Mouse (Mus musculus): ENCODE results near the gene Card10. TPM values are rescaled to one million over a fixed set of nuclear protein-coding genes. Genes with fewer than 3 reads are reported as not detected.
A peak's percentile ranks its signal among the peaks of the same experiment; 100 is the strongest.

The Card10 gene
- polyA plus RNA-seq, 1 experiment from 2014 or later: 2.5 TPM

DNA sequence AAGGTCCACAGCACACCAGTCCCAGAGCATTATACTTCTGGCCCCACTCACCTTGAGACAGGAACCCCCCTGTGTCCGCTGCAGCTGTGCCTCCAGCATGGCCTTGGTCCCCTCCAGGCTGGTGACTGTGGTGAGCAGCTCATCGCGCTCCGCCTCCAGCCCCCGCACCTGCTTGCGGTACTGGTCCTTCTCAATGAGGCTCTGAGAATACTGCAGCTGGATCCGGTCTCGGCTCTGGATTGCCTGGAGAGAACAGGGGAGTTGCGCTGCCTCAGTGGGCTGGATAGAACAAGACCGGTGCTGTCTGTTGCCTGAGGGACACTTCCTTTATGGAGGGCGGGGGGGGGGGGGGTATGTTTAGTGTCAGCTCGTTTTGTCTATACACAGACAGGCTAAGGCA is 11.9 kb downstream of the Card10 start:
- Histone ChIP-seq H3K4me2 (replicated peaks) (no peak overlapping the region), H3K9ac (no peak overlapping the region), H3K4me1 (replicated peaks; ENCODE audit: control insufficient read depth, insufficient read depth, low read length) (0 out of 2 replicates have a peak, but pooled peaks cover 6% of the 10 kb centered on the region), H3K27ac (no peak overlapping the region), H3K4me3 (replicated peaks; ENCODE audit: low read length) (no peak overlapping the region), H3K27me3 (ENCODE audit: control insufficient read depth, insufficient read depth, low read length) (no peaks in the 10 kb centered on the region), H3K36me3 (replicated peaks; ENCODE audit: control insufficient read depth, insufficient read depth) (no peaks in the 10 kb centered on the region), H3K9me3 (ENCODE audit: control insufficient read depth, low read length) (no peaks in the 10 kb centered on the region)
- DNase-seq (ENCODE audit: low spot score): no peak
- 78% methylated on average over 12 of the region's 12 CpGs for WGBS
- no peak for ATAC-seq (ENCODE audit: low FRiP score)

DNA sequence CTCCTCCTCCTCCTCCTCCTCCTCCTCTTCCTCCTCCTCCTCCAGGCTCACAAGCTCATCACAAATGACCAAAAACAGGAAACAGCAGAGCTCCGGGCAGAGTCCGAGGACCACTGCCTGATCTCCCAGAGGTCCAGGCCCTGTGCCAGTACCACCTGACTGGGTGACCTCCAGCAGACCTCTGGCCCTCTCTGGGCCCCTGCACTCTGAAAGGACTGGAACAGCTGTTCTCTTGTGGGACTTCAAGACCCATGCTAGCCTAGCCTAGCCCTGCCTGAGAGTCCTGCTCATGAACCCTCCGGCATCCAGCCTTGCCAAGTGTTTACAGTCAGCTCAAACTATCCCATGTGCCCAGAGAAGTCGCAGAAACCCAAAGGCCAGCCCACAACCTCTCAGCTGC is 12.4 kb downstream of the Card10 start:
- H3K27ac ChIP-seq: no peak overlapping the region
- no peaks in the 10 kb centered on the region for H3K27me3 ChIP-seq (ENCODE audit: control insufficient read depth, insufficient read depth, low read length)
- no peaks in the 10 kb centered on the region for H3K36me3 ChIP-seq (replicated peaks; ENCODE audit: control insufficient read depth, insufficient read depth)
- no peak for DNase-seq (ENCODE audit: low spot score)
- H3K4me2 ChIP-seq (replicated peaks): no peak overlapping the region
- H3K4me3 ChIP-seq (replicated peaks; ENCODE audit: low read length): no peak overlapping the region
- 76% methylated on average over 4 of the region's 4 CpGs for WGBS
- ATAC-seq (ENCODE audit: low FRiP score): no peak
- H3K9ac ChIP-seq: no peak overlapping the region
- H3K4me1 ChIP-seq (replicated peaks; ENCODE audit: control insufficient read depth, insufficient read depth, low read length): peaks cover 10% of the 10 kb centered on the region; the same call in 1 of the 2 replicates
- no peaks in the 10 kb centered on the region for H3K9me3 ChIP-seq (ENCODE audit: control insufficient read depth, low read length)

DNA sequence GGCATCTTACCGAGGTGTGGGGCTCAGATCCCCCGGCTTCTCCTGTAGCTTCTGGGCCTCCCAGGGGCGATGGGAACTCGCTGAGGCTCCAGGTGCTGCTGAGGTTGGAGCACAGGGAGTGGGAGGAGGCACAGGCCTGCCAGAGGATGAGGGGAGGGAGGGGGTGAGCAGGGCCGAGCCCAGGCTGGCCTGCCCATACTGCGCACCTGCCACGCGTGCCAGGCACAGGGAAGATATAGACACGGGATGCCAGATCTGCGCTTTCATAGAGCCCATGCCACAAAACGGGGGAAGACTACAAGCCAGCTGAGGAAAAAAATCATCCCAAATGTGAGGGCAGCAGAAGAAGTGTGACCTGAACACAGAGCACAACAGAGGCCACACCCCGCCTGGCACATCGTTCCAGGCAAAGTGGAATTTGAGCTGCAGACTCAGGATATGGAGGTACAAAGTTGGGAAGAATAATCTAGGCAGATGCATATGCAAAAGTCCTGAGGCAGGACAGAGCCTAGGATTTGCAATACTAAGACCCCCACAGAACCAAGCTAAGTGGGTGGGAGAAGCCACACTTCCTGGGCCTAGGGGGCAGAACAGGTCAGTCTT is 13.0 kb downstream of the Card10 start:
- H3K4me3 ChIP-seq (replicated peaks; ENCODE audit: low read length): no peak overlapping the region
- DNase-seq (ENCODE audit: low spot score) (no peak), ATAC-seq (ENCODE audit: low FRiP score) (no peak)
- H3K27ac ChIP-seq: no peak overlapping the region; the same call in 1 of the 2 replicates
- 85% methylated on average over 13 of the region's 13 CpGs for WGBS
- H3K9me3 ChIP-seq (ENCODE audit: control insufficient read depth, low read length): no peaks in the 10 kb centered on the region
- H3K36me3 ChIP-seq (replicated peaks; ENCODE audit: control insufficient read depth, insufficient read depth): no peaks in the 10 kb centered on the region
- H3K9ac ChIP-seq: no peak overlapping the region
- no peak overlapping the region for H3K4me2 ChIP-seq (replicated peaks)
- no peaks in the 10 kb centered on the region for H3K27me3 ChIP-seq (ENCODE audit: control insufficient read depth, insufficient read depth, low read length)
- H3K4me1 ChIP-seq (replicated peaks; ENCODE audit: control insufficient read depth, insufficient read depth, low read length): peaks cover 10% of the 10 kb centered on the region; the same call in 1 of the 2 replicates

GRCm38 (mm10) chr15:78788042-78788441 is 14.8 kb downstream of the Card10 start:
- H3K9ac ChIP-seq: no peak overlapping the region
- H3K9me3 ChIP-seq (ENCODE audit: control insufficient read depth, low read length): no peaks in the 10 kb centered on the region
- WGBS: 82% methylated on average over 3 of the region's 3 CpGs
- peaks cover 10% of the 10 kb centered on the region; the same call in 1 of the 2 replicates for H3K4me1 ChIP-seq (replicated peaks; ENCODE audit: control insufficient read depth, insufficient read depth, low read length)
- ATAC-seq (ENCODE audit: low FRiP score) (no peak), DNase-seq (ENCODE audit: low spot score) (no peak)
- no peak overlapping the region for H3K4me3 ChIP-seq (replicated peaks; ENCODE audit: low read length)
- no peak overlapping the region for H3K4me2 ChIP-seq (replicated peaks)
- no peaks in the 10 kb centered on the region for H3K27me3 ChIP-seq (ENCODE audit: control insufficient read depth, insufficient read depth, low read length)
- H3K36me3 ChIP-seq (replicated peaks; ENCODE audit: control insufficient read depth, insufficient read depth): no peaks in the 10 kb centered on the region
- H3K27ac ChIP-seq: peak overlapping the region; percentile 32; the same call in 1 of the 2 replicates

DNA sequence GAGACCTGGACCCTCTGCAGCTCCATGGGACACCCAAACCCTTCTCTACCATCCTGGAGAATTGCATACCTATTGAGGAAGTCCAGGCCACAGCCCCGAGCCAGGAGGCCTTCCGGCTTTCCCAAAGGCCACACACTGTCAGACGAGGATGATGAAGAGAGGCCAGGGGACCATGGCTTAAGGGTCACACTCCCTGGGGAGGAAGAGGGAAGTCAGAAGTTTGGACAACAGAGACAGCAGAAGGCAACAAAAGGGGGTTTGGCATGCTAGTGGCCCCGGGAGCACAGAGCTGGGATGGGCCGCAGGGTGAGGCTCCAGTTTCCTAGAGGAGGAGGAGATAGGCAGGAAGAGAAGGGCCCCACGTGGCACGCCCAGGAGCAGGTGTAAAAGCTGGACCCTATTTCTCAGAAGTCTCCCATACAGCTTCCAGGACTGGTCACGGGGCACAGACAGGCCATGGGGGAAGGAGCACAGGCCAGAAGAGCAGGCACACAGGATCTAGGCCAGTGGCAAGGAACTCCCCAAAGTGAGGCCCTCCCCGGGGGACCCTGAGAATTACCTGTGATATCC is 15.5 kb downstream of the Card10 start:
- 65% methylated on average over 9 of the region's 9 CpGs for WGBS
- H3K27me3 ChIP-seq (ENCODE audit: control insufficient read depth, insufficient read depth, low read length): no peaks in the 10 kb centered on the region
- no peak overlapping the region for H3K4me2 ChIP-seq (replicated peaks)
- ATAC-seq (ENCODE audit: low FRiP score): no peak
- H3K9ac ChIP-seq: no peak overlapping the region
- no peak for DNase-seq (ENCODE audit: low spot score)
- H3K4me1 ChIP-seq (replicated peaks; ENCODE audit: control insufficient read depth, insufficient read depth, low read length): peaks cover 10% of the 10 kb centered on the region; the same call in 1 of the 2 replicates
- H3K36me3 ChIP-seq (replicated peaks; ENCODE audit: control insufficient read depth, insufficient read depth): no peaks in the 10 kb centered on the region
- H3K27ac ChIP-seq: peak overlapping the region; percentile 32; the same call in 1 of the 2 replicates
- H3K9me3 ChIP-seq (ENCODE audit: control insufficient read depth, low read length): no peaks in the 10 kb centered on the region
- H3K4me3 ChIP-seq (replicated peaks; ENCODE audit: low read length): no peak overlapping the region

- WGBS: 78% methylated on average over 9 of the region's 9 CpGs
- Histone ChIP-seq H3K9me3 (ENCODE audit: control insufficient read depth, low read length) (no peaks in the 10 kb centered on the region), H3K4me1 (replicated peaks; ENCODE audit: control insufficient read depth, insufficient read depth, low read length) (peaks cover 10% of the 10 kb centered on the region; the same call in 1 of the 2 replicates), H3K4me3 (replicated peaks; ENCODE audit: low read length) (no peak overlapping the region), H3K36me3 (replicated peaks; ENCODE audit: control insufficient read depth, insufficient read depth) (no peaks in the 10 kb centered on the region), H3K27ac (peak overlapping the region; percentile 20; the same call in 1 of the 2 replicates), H3K9ac (no peak overlapping the region), H3K4me2 (replicated peaks) (no peak overlapping the region), H3K27me3 (ENCODE audit: control insufficient read depth, insufficient read depth, low read length) (no peaks in the 10 kb centered on the region)
- ATAC-seq (ENCODE audit: low FRiP score) (no peak), DNase-seq (ENCODE audit: low spot score) (no peak)
These were observed 16.4 kb downstream of the Card10 start for GRCm38 (mm10) chr15:78786411-78786818.

- DNase-seq (ENCODE audit: low spot score): no peak
- peaks cover 10% of the 10 kb centered on the region; the same call in 1 of the 2 replicates for H3K4me1 ChIP-seq (replicated peaks; ENCODE audit: control insufficient read depth, insufficient read depth, low read length)
- 16% methylated on average over 7 of the region's 7 CpGs for WGBS
- H3K4me2 ChIP-seq (replicated peaks): no peak overlapping the region
- ATAC-seq (ENCODE audit: low FRiP score): peak; percentile 43; the same call in 1 of the 2 replicates
- H3K9ac ChIP-seq: no peak overlapping the region
- H3K27ac ChIP-seq: peak overlapping the region; percentile 3; the same call in 1 of the 2 replicates
- H3K4me3 ChIP-seq (replicated peaks; ENCODE audit: low read length): no peak overlapping the region
- no peaks in the 10 kb centered on the region for H3K27me3 ChIP-seq (ENCODE audit: control insufficient read depth, insufficient read depth, low read length)
- H3K9me3 ChIP-seq (ENCODE audit: control insufficient read depth, low read length): no peaks in the 10 kb centered on the region
- no peaks in the 10 kb centered on the region for H3K36me3 ChIP-seq (replicated peaks; ENCODE audit: control insufficient read depth, insufficient read depth)
These were observed 16.9 kb downstream of the Card10 start for GRCm38 (mm10) chr15:78785961-78786360.

- H3K9ac ChIP-seq: no peak overlapping the region
- H3K4me3 ChIP-seq (replicated peaks; ENCODE audit: low read length): no peak overlapping the region
- ATAC-seq (ENCODE audit: low FRiP score): no peak
- H3K4me1 ChIP-seq (replicated peaks; ENCODE audit: control insufficient read depth, insufficient read depth, low read length): peaks cover 7% of the 10 kb centered on the region; the same call in 1 of the 2 replicates
- 94% methylated on average over 7 of the region's 7 CpGs for WGBS
- H3K27me3 ChIP-seq (ENCODE audit: control insufficient read depth, insufficient read depth, low read length): no peaks in the 10 kb centered on the region
- no peak for DNase-seq (ENCODE audit: low spot score)
- H3K9me3 ChIP-seq (ENCODE audit: control insufficient read depth, low read length): no peaks in the 10 kb centered on the region
- H3K4me2 ChIP-seq (replicated peaks): no peak overlapping the region
- H3K36me3 ChIP-seq (replicated peaks; ENCODE audit: control insufficient read depth, insufficient read depth): no peaks in the 10 kb centered on the region
- no peak overlapping the region for H3K27ac ChIP-seq
These were observed 17.6 kb downstream of the Card10 start for GRCm38 (mm10) chr15:78785258-78785657.

DNA sequence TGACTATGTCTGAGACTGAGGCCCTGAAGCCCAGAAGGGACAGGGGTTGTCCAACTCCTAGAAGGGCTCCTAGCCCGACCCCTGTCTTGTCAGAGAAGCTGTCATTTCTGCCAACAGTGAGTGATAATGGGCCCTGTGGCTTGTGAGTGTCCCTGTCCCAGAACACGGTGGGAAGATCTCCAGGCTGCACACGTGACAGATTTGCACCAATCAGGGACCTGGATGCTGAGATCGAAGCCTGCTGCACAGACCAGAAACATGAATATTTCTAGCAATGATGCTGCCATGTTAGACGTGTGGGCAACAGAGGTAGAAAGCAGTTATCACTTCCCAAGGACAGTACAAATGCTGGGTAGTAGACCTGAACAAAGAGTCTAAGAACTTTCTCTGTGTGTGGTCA is 18.3 kb downstream of the Card10 start:
- 67% methylated on average over 5 of the region's 5 CpGs for WGBS
- Histone ChIP-seq H3K4me1 (replicated peaks; ENCODE audit: control insufficient read depth, insufficient read depth, low read length) (peaks cover 7% of the 10 kb centered on the region; the same call in 1 of the 2 replicates), H3K4me2 (replicated peaks) (no peak overlapping the region), H3K4me3 (replicated peaks; ENCODE audit: low read length) (no peak overlapping the region), H3K36me3 (replicated peaks; ENCODE audit: control insufficient read depth, insufficient read depth) (no peaks in the 10 kb centered on the region), H3K9me3 (ENCODE audit: control insufficient read depth, low read length) (no peaks in the 10 kb centered on the region), H3K27me3 (ENCODE audit: control insufficient read depth, insufficient read depth, low read length) (no peaks in the 10 kb centered on the region), H3K9ac (no peak overlapping the region), H3K27ac (no peak overlapping the region)
- ATAC-seq (ENCODE audit: low FRiP score): no peak
- no peak for DNase-seq (ENCODE audit: low spot score)

Measured in hindbrain, embryonic 14.5 days (tissue).